Mouse (Mus musculus) ES-Bruce4 (cell line): ENCODE data around the gene Tenm2. TPM values are rescaled to one million over a fixed set of nuclear protein-coding genes. Genes with fewer than 3 reads are reported as not detected.

Source experiments
- H3K27ac ChIP-seq: 2 replicates; pipeline ENCODE4 v1.5.1; 2012; ENCODE audit warnings: low read length, inconsistent platforms; ENCODE audit not compliant: insufficient read depth
- H3K27me3 ChIP-seq: 2 replicates; pipeline ENCODE4 v1.6.1; 2012; ENCODE audit warnings: mild to moderate bottlenecking, low read length, inconsistent platforms; ENCODE audit not compliant: control insufficient read depth, poor library complexity, insufficient read depth, severe bottlenecking
- H3K36me3 ChIP-seq: 2 replicates; pipeline ENCODE4 v1.6.1; 2012; ENCODE audit warnings: inconsistent platforms, mild to moderate bottlenecking, low read length, moderate library complexity; ENCODE audit not compliant: control insufficient read depth, poor library complexity, insufficient read depth, severe bottlenecking
- H3K4me1 ChIP-seq: one replicate; pipeline ENCODE4 v1.8.1; 2011; ENCODE audit warnings: low read length; ENCODE audit not compliant: control insufficient read depth, insufficient read depth
- H3K4me3 ChIP-seq: 2 replicates; pipeline ENCODE4 v1.5.1; 2011; ENCODE audit warnings: low read depth, mild to moderate bottlenecking, low read length
- H3K9ac ChIP-seq: 2 replicates; pipeline ENCODE4 v1.6.1; 2012; ENCODE audit warnings: low read depth, mild to moderate bottlenecking, inconsistent platforms; ENCODE audit not compliant: poor library complexity, severe bottlenecking
- H3K9me3 ChIP-seq: replicated peaks from 2 replicates; pipeline ENCODE4 v1.6.1; 2012; ENCODE audit warnings: mild to moderate bottlenecking, low read length, inconsistent platforms; ENCODE audit not compliant: control insufficient read depth, poor library complexity, insufficient read depth, severe bottlenecking
- CTCF ChIP-seq: IDR thresholded peaks from one replicate; pipeline ENCODE4 v1.8.1; 2011; ENCODE audit warnings: low read depth, low read length
- EP300 ChIP-seq: IDR thresholded peaks from 2 replicates; pipeline ENCODE4 v1.6.1; 2011; ENCODE audit warnings: low read depth, low read length; ENCODE audit not compliant: insufficient read depth
- POLR2A ChIP-seq: IDR thresholded peaks from one replicate; pipeline ENCODE4 v1.8.1; 2011; ENCODE audit warnings: low read length; ENCODE audit not compliant: insufficient read depth
- polyA plus RNA-seq: library from polyadenylated mRNA; stranded (reverse); fragments of >200 nt; gene quantifications from 2 replicates; pipeline ENCODE4 v1.2.4, GENCODE M21; 2011; ENCODE audit warnings: low read depth; ENCODE audit not compliant: missing spikeins, insufficient read depth, insufficient read length

The Tenm2 gene
- polyA plus RNA-seq, 1 experiment = not detected

DNA sequence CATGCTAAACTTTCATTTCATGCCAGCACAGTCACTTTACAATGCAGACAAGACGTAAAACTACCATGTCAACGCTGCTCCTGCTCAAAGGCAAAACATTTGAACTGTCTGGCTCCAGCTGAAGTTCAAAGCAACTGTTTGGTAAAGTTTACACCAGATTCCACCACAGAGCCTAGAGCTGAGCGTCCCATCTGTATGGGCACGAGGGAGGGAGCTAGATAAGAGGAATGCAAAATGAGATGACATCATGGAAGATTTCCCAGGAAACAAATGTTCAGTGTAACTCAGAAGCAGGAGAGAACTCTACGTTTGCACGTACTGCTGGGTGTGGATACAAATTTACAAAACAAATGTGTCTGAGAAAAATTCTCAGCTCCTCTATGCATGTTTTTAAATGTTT is 600.7 kb downstream of the Tenm2 start:
- no peaks in the 10 kb centered on the region for H3K36me3 ChIP-seq
- no peak overlapping the region for H3K27ac ChIP-seq
- no peaks in the 10 kb centered on the region for H3K4me1 ChIP-seq
- H3K27me3 ChIP-seq = no peaks in the 10 kb centered on the region
- TF ChIP-seq CTCF (no peak), EP300 (no peak)
- no peaks in the 10 kb centered on the region for H3K9me3 ChIP-seq
- no peak overlapping the region for H3K9ac ChIP-seq
- no peak overlapping the region for H3K4me3 ChIP-seq

DNA sequence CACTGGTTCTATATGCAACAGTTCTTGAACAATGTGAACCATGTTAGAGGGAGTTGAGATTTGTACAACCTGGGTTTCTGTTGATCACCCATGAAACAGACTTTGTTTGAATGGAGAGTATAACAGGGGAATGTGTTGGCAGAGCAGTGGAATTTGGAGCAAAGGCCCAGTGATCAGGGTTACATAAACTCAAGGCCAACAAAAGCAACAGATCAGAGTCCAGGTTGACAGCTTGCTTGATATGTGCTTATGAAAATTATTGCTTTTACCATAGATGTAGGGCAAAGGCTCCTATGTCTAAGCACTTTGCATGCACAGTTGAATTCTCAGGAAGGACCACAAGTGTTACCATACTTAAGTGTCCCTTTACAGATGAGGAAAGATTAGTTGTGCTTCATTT is 603.6 kb downstream of the Tenm2 start:
- H3K9me3 ChIP-seq = no peaks in the 10 kb centered on the region
- no peak overlapping the region for H3K4me3 ChIP-seq
- H3K36me3 ChIP-seq = no peaks in the 10 kb centered on the region
- H3K4me1 ChIP-seq = no peaks in the 10 kb centered on the region
- H3K9ac ChIP-seq = no peak overlapping the region
- TF ChIP-seq EP300 = no peak
- no peak for TF ChIP-seq CTCF
- no peak for TF ChIP-seq POLR2A
- H3K27me3 ChIP-seq = no peaks in the 10 kb centered on the region
- H3K27ac ChIP-seq = no peak overlapping the region

DNA sequence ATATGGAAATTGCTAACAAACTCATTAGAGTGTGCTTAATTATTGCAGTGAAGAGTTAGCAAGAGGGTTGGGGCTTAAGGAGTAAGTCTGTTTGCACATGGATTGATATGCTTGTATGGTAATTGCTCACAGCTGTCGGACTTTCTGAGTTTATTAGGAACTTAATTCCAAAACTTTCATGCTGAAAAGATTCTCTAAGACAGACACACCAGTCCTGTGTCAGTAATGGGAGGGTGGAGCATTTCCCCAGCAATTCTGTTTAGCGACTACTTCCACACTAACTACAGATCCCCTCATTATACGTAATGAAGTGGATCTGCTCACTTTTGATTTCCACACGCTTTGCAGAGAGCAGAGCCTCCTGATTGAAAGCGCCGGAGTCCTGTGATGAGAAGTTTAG is 622.0 kb downstream of the Tenm2 start:
- H3K27ac ChIP-seq = no peak overlapping the region
- no peak for TF ChIP-seq POLR2A
- TF ChIP-seq EP300 = no peak
- no peak for TF ChIP-seq CTCF
- no peak overlapping the region for H3K9ac ChIP-seq
- H3K27me3 ChIP-seq = no peaks in the 10 kb centered on the region
- no peaks in the 10 kb centered on the region for H3K9me3 ChIP-seq
- no peaks in the 10 kb centered on the region for H3K4me1 ChIP-seq
- H3K36me3 ChIP-seq = no peaks in the 10 kb centered on the region
- H3K4me3 ChIP-seq = no peak overlapping the region

DNA sequence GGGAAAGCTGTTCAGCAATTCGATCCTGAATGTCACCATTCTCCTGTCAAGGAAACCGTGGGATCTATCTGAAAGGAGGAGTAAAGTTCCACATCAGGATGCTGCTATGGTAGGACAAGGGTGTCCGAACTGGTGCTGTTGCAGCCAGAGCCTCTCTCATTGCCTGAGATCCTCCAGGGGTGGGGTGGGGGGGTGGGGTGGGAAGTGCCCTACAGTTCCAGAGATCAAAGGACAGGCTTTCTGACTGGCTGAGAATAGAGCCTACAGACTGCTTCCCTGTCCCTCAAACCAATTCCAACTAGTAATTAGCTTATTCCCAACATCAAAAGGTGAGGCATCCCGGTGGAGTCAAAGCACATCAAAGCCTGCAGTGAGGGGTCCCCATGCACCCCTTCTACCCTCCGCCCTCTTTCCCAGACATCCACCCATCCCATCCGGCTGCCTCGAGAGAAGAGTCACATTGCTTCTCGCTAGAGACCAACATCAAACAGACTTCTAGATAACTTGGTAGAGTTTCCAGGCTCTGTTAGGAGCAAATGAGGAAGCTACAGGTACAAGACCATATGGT is 630.9 kb downstream of the Tenm2 start:
- Histone ChIP-seq H3K4me3 (no peak overlapping the region), H3K27ac (no peak overlapping the region), H3K27me3 (no peaks in the 10 kb centered on the region), H3K36me3 (no peaks in the 10 kb centered on the region), H3K9ac (no peak overlapping the region), H3K4me1 (no peaks in the 10 kb centered on the region), H3K9me3 (no peaks in the 10 kb centered on the region)
- no peak for TF ChIP-seq CTCF
- TF ChIP-seq EP300 = no peak
- TF ChIP-seq POLR2A = no peak

DNA sequence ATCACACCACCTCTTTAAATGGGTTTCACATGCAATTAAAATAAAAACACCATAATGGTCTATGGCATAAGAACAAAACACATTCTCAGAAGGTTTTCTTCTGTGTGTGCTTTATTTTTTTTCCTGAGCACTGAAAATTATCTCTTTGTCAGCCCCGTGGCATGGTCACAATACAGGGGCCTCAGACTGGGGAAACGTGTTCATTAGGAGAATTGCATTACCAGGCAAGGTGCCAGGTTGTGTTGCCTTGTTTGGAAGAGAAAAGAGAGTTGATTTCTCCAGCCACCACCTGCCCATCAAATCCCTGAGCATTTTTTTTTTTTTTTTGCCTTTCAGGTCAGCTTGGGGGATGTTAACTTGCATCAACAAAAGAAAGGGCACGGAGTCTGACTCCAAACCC is 631.5 kb downstream of the Tenm2 start:
- no peaks in the 10 kb centered on the region for H3K27me3 ChIP-seq
- H3K9me3 ChIP-seq = no peaks in the 10 kb centered on the region
- no peak overlapping the region for H3K9ac ChIP-seq
- no peaks in the 10 kb centered on the region for H3K36me3 ChIP-seq
- no peak overlapping the region for H3K27ac ChIP-seq
- TF ChIP-seq POLR2A = no peak
- TF ChIP-seq EP300 = no peak
- TF ChIP-seq CTCF = no peak
- H3K4me1 ChIP-seq = no peaks in the 10 kb centered on the region
- H3K4me3 ChIP-seq = no peak overlapping the region

DNA sequence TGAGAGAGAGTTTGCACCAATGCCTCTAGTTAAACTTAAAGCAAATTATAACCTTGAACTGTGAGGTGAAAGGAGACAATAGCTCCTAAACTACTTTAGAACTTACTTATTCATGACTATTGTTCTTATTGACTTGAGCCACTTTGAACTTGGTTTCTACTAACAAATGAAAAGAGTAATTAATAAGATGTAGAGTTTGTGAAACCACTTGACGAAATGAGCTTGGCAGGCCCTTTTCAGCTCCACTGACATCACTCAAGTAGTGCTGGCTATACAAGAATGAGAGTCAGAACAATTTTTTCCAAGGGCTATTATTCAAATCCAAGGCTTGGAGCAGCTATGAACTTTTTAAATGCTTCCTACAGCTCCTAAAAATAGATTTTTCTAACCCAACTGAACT is 643.3 kb downstream of the Tenm2 start:
- no peak overlapping the region for H3K4me3 ChIP-seq
- no peaks in the 10 kb centered on the region for H3K9me3 ChIP-seq
- H3K36me3 ChIP-seq = no peaks in the 10 kb centered on the region
- TF ChIP-seq POLR2A (no peak), CTCF (no peak), EP300 (no peak)
- H3K27ac ChIP-seq = no peak overlapping the region
- H3K4me1 ChIP-seq = no peaks in the 10 kb centered on the region
- H3K27me3 ChIP-seq = no peaks in the 10 kb centered on the region
- H3K9ac ChIP-seq = no peak overlapping the region

DNA sequence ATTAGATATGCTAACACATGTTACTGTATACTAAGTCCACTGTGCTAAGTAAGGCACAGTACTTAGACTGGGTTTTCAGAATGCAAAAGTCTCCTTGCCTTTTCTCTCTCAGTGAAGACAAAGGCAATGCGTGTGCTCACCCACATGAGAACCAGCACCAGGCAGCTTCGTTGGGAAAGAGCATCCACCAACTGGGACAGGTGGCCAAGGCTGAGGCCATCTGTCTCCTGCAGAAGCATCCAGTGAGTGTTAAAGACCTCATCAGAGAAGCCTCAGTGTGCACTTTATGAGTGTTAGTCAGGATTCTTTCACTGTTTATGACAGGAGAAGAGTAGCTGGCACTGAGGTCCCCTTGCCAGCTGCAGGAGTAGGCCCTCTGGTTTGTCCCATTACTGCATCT is 669.6 kb downstream of the Tenm2 start:
- TF ChIP-seq EP300 = no peak
- TF ChIP-seq CTCF = no peak
- no peak for TF ChIP-seq POLR2A
- no peaks in the 10 kb centered on the region for H3K9me3 ChIP-seq

More for the DNA sequence above, 669.6 kb downstream of the Tenm2 start:
- Histone ChIP-seq H3K4me1 (no peaks in the 10 kb centered on the region), H3K9ac (no peak overlapping the region), H3K36me3 (no peaks in the 10 kb centered on the region), H3K27ac (no peak overlapping the region), H3K27me3 (no peaks in the 10 kb centered on the region), H3K4me3 (no peak overlapping the region)
